Mouse (Mus musculus): ENCODE results near the gene Ubqlnl. TPM values are rescaled to one million over a fixed set of nuclear protein-coding genes. Genes with fewer than 3 reads are reported as not detected.

Ubqlnl gene
- polyA plus RNA-seq, 1 experiment = not detected

DNA sequence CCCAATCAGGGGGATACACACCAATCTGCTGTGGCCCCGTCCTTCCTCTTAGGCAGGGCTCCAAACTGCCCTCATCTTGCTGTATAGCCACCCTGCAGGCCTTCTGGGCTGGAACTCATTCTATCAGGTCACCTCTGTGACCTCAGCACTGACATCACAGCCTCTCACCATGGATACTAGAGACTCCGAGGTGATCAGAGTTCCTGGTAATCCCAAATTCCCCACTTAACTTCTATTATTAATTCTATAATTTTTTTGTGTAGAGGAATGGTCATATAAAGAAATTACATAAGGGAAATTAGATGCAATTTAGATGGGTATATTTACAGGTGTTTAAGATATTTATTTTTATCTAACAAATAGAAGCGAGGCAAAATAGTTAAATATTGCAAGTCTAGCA is 7.2 kb downstream of the Ubqlnl start, which contains the start of gene Ubqln3:
TSS of gene Ubqln3 (minus strand) at position 101 of the 400 bp plus-strand sequence.
- Histone ChIP-seq H3K4me3 (ENCODE audit: insufficient read depth, low read length) (no peak within 1 kb of the TSS), H3K4me1 (ENCODE audit: control insufficient read depth, insufficient read depth, low read length) (no peaks in the 10 kb centered on the region), H3K27ac (ENCODE audit: insufficient read depth, low read depth, low read length) (no peak within 1 kb of the TSS)
- TF ChIP-seq CTCF (IDR thresholded peaks at IDR 0.05; ENCODE audit: low read depth, low read length) (no peak), POLR2A (IDR thresholded peaks at IDR 0.05; ENCODE audit: borderline replicate concordance, low read depth, low read length) (no peak)

DNA sequence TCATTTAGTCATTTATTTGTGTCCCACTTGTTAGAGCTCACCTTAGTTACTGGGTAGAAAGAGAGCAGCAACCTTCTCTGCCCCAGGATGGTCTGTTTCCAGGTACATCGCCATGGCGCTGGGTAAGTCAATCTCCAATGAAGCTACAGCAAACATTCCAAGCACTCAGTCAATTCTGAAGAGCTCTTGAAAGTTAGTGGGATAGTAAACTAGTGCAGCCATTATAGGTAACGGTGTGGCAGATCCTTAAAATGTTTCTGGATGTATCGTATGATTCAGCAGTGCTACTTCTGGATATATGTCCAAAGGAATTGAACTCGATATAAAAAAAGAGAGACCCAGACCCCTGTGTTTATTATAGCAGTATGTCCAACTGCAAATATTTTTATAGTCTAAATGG is 13.1 kb downstream of the Ubqlnl start, which contains the start of gene Olfr643:
TSS of gene Olfr643 (minus strand) at position 101 of the 400 bp plus-strand sequence.
- Histone ChIP-seq H3K27ac (ENCODE audit: insufficient read depth, low read depth, low read length) (no peak within 1 kb of the TSS), H3K4me1 (ENCODE audit: control insufficient read depth, insufficient read depth, low read length) (no peaks in the 10 kb centered on the region), H3K4me3 (ENCODE audit: insufficient read depth, low read length) (no peak within 1 kb of the TSS)
- TF ChIP-seq POLR2A (IDR thresholded peaks at IDR 0.05; ENCODE audit: borderline replicate concordance, low read depth, low read length) (no peak), CTCF (IDR thresholded peaks at IDR 0.05; ENCODE audit: low read depth, low read length) (no peak)

DNA sequence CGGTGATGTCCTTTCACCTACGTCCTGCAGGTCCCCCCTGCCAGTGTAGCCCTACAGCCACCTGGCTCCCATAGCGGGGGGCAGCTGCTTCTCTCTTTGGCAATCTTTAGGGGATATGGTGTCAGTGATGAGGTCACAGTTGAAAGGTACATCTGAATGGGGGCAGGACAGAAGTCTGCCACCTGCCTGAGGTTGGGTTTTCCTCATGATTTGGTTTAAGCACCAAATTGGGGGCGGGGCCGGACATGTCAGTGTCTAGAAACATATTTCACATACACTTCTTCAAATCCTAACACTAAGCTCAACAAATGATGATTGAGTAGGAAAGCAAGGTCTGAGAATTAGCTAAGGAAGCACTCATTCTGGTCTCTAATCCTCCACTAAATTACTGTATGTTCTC is 20.6 kb downstream of the Ubqlnl start, which contains the start of gene Ubqln5:
TSS of gene Ubqln5 (minus strand) at position 101 of the 400 bp plus-strand sequence.
- no peak within 1 kb of the TSS for H3K27ac ChIP-seq (ENCODE audit: insufficient read depth, low read depth, low read length)
- no peak within 1 kb of the TSS for H3K4me3 ChIP-seq (ENCODE audit: insufficient read depth, low read length)
- TF ChIP-seq CTCF (IDR thresholded peaks at IDR 0.05; ENCODE audit: low read depth, low read length) (no peak), POLR2A (IDR thresholded peaks at IDR 0.05; ENCODE audit: borderline replicate concordance, low read depth, low read length) (no peak)
- no peaks in the 10 kb centered on the region for H3K4me1 ChIP-seq (ENCODE audit: control insufficient read depth, insufficient read depth, low read length)

DNA sequence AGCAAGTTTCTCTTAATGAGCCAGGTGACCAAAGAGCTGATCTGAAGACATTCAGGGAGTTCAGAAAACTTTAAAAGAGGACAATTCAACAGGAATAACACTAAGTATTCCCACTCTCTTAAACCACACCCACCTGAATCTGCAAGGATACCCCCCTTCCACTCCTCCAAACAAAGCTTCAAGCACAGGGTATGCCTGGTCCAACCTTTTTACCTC is 45.7 kb downstream of the Ubqlnl start, which contains the start of gene Olfr646:
TSS of gene Olfr646 (plus strand) at position 117 of the 216 bp plus-strand sequence.
- no peak within 1 kb of the TSS for H3K4me3 ChIP-seq (ENCODE audit: insufficient read depth, low read length)
- H3K27ac ChIP-seq (ENCODE audit: insufficient read depth, low read depth, low read length) = no peak within 1 kb of the TSS
- H3K4me1 ChIP-seq (ENCODE audit: control insufficient read depth, insufficient read depth, low read length) = no peaks in the 10 kb centered on the region
- TF ChIP-seq POLR2A (IDR thresholded peaks at IDR 0.05; ENCODE audit: borderline replicate concordance, low read depth, low read length) = no peak
- no peak for TF ChIP-seq CTCF (IDR thresholded peaks at IDR 0.05; ENCODE audit: low read depth, low read length)

DNA sequence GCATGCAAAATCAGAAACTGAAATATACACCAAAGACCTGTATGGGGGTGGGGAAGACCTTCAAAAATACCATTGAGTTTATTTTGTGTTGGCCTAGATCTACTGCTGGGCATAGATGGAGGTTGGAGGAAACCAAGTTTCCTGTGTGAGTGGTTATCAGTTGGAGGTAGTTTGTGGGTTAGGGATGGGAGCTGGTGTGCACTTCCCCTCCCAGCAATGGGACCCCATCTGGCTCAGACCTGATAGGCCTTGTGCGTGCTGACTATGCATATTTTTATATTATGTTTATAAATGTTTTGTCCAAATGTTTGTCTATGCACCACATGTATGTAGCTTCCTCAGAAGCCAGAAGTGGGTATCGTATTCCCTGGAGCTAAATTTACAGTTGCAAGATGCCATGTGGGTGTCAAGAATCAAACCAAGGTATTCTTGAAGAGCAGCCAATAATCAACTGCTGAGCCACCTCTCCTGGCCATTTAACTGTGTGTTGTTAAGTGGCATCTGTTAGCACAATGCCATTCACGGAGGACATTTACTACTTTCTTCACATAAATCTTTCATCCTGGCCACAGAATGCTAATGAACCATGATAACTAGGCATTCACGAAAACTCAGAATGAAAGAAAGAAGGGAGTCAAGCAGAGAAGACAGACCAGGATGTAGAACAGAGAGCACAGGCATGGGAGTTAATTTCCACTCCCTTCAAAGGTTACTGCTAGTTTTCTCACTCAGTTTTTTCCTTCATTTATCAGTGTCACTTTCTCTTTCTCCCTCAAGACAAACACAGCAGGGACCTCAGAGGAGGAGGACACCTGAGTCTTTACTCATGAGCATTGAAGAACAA is 46.2 kb downstream of the Ubqlnl start:
- Histone ChIP-seq H3K27ac (ENCODE audit: insufficient read depth, low read depth, low read length) (no peak overlapping the region), H3K4me1 (ENCODE audit: control insufficient read depth, insufficient read depth, low read length) (no peaks in the 10 kb centered on the region), H3K4me3 (ENCODE audit: insufficient read depth, low read length) (no peak overlapping the region)
- TF ChIP-seq CTCF (IDR thresholded peaks at IDR 0.05; ENCODE audit: low read depth, low read length) = no peak
- no peak for TF ChIP-seq POLR2A (IDR thresholded peaks at IDR 0.05; ENCODE audit: borderline replicate concordance, low read depth, low read length)

Other genes starting within 250 kb of the Ubqlnl start
- gene Olfr65, start 247.1 kb downstream of the Ubqlnl start, polyA plus RNA-seq (2012; ENCODE audit: insufficient read depth, insufficient read length, missing spikeins) = not detected in 2 replicates
- not detected in 2 replicates for gene Olfr631, start 221.7 kb downstream of the Ubqlnl start, polyA plus RNA-seq (2012; ENCODE audit: insufficient read depth, insufficient read length, missing spikeins)
- not detected in 2 replicates for gene Olfr632, start 216.2 kb downstream of the Ubqlnl start, polyA plus RNA-seq (2012; ENCODE audit: insufficient read depth, insufficient read length, missing spikeins)
- not detected in 2 replicates for gene Olfr633, start 206.1 kb downstream of the Ubqlnl start, polyA plus RNA-seq (2012; ENCODE audit: insufficient read depth, insufficient read length, missing spikeins)
- gene Olfr635, start 179.4 kb downstream of the Ubqlnl start, polyA plus RNA-seq (2012; ENCODE audit: insufficient read depth, insufficient read length, missing spikeins) = 0.13 TPM in 1 of 2 replicates, not detected in the other
- not detected in 2 replicates for gene Olfr638, start 151.8 kb downstream of the Ubqlnl start, polyA plus RNA-seq (2012; ENCODE audit: insufficient read depth, insufficient read length, missing spikeins)
- gene Olfr639, start 133.3 kb downstream of the Ubqlnl start, polyA plus RNA-seq (2012; ENCODE audit: insufficient read depth, insufficient read length, missing spikeins) = 0.12 TPM in 1 of 2 replicates, not detected in the other
- not detected in 2 replicates for gene Olfr640, start 125.0 kb downstream of the Ubqlnl start, polyA plus RNA-seq (2012; ENCODE audit: insufficient read depth, insufficient read length, missing spikeins)
- gene Olfr641, start 115.1 kb downstream of the Ubqlnl start, polyA plus RNA-seq (2012; ENCODE audit: insufficient read depth, insufficient read length, missing spikeins) = not detected in 2 replicates
- gene Olfr642, start 97.9 kb downstream of the Ubqlnl start, polyA plus RNA-seq (2012; ENCODE audit: insufficient read depth, insufficient read length, missing spikeins) = 0.17 TPM in 1 of 2 replicates, not detected in the other
- not detected in 2 replicates for gene 4930516K23Rik, start 89.1 kb downstream of the Ubqlnl start, polyA plus RNA-seq (2012; ENCODE audit: insufficient read depth, insufficient read length, missing spikeins)
- not detected in 2 replicates for gene Olfr644, start 78.7 kb downstream of the Ubqlnl start, polyA plus RNA-seq (2012; ENCODE audit: insufficient read depth, insufficient read length, missing spikeins)
- gene Olfr645, start 65.1 kb downstream of the Ubqlnl start, polyA plus RNA-seq (2012; ENCODE audit: insufficient read depth, insufficient read length, missing spikeins) = not detected in 2 replicates
- not detected in 2 replicates for gene Olfr646, start 45.7 kb downstream of the Ubqlnl start, polyA plus RNA-seq (2012; ENCODE audit: insufficient read depth, insufficient read length, missing spikeins)
- not detected in 2 replicates for gene Ubqln5, start 20.7 kb downstream of the Ubqlnl start, polyA plus RNA-seq (2012; ENCODE audit: insufficient read depth, insufficient read length, missing spikeins)
- gene Olfr643, start 13.2 kb downstream of the Ubqlnl start, polyA plus RNA-seq (2012; ENCODE audit: insufficient read depth, insufficient read length, missing spikeins) = not detected in 2 replicates
- gene Ubqln3, start 7.3 kb downstream of the Ubqlnl start, polyA plus RNA-seq (2012; ENCODE audit: insufficient read depth, insufficient read length, missing spikeins) = not detected in 2 replicates
- gene Olfm5, start 14.3 kb upstream of the Ubqlnl start, polyA plus RNA-seq (2012; ENCODE audit: insufficient read depth, insufficient read length, missing spikeins) = not detected in 2 replicates
- not detected in 2 replicates for gene Olfr648, start 32.8 kb upstream of the Ubqlnl start, polyA plus RNA-seq (2012; ENCODE audit: insufficient read depth, insufficient read length, missing spikeins)
- gene Olfr649, start 45.4 kb upstream of the Ubqlnl start, polyA plus RNA-seq (2012; ENCODE audit: insufficient read depth, insufficient read length, missing spikeins) = not detected in 2 replicates
- gene Trim6, start 68.2 kb upstream of the Ubqlnl start, polyA plus RNA-seq (2012; ENCODE audit: insufficient read depth, insufficient read length, missing spikeins) = 1.7 and 3.0 TPM in 2 replicates
- 50.1 and 53.9 TPM in 2 replicates for gene Trim34a, start 93.9 kb upstream of the Ubqlnl start, polyA plus RNA-seq (2012; ENCODE audit: insufficient read depth, insufficient read length, missing spikeins)
- gene Trim5, start 137.5 kb upstream of the Ubqlnl start, polyA plus RNA-seq (2012; ENCODE audit: insufficient read depth, insufficient read length, missing spikeins) = 14.9 and 15.9 TPM in 2 replicates
- 70.6 and 78.1 TPM in 2 replicates for gene Trim12a, start 164.9 kb upstream of the Ubqlnl start, polyA plus RNA-seq (2012; ENCODE audit: insufficient read depth, insufficient read length, missing spikeins)
- gene Trim34b, start 178.9 kb upstream of the Ubqlnl start, polyA plus RNA-seq (2012; ENCODE audit: insufficient read depth, insufficient read length, missing spikeins) = 2.5 TPM in 1 of 2 replicates, not detected in the other
- 29.4 and 30.3 TPM in 2 replicates for gene Trim12c, start 202.8 kb upstream of the Ubqlnl start, polyA plus RNA-seq (2012; ENCODE audit: insufficient read depth, insufficient read length, missing spikeins)
- gene Trim30b, start 219.3 kb upstream of the Ubqlnl start, polyA plus RNA-seq (2012; ENCODE audit: insufficient read depth, insufficient read length, missing spikeins) = 3.0 and 3.3 TPM in 2 replicates

Data from bone marrow macrophage, adult 2 months (primary cell).